Mouse (Mus musculus): ENCODE results near the gene Medag.

Medag gene

GRCm38 (mm10) chr5:149385228-149385961 lies 26.2 kb upstream of the Medag start:
- DNase-seq (ENCODE audit: low spot score), result no peak

- DNase-seq (ENCODE audit: low spot score), result no peak
Observed at GRCm38 (mm10) chr5:149386294-149386850, 25.2 kb upstream of the Medag start.

GRCm38 (mm10) chr5:149388947-149389346 lies 22.6 kb upstream of the Medag start:
- DNase-seq (ENCODE audit: low spot score), result no peak

GRCm38 (mm10) chr5:149389548-149390211 lies 21.9 kb upstream of the Medag start:
- DNase-seq (ENCODE audit: low spot score), result peak; percentile 49

- no peak for DNase-seq (ENCODE audit: low spot score)
Observed at GRCm38 (mm10) chr5:149391574-149392375, 19.8 kb upstream of the Medag start.

- DNase-seq (ENCODE audit: low spot score), result no peak
Observed at GRCm38 (mm10) chr5:149392420-149392988, 19.0 kb upstream of the Medag start.

- no peak for DNase-seq (ENCODE audit: low spot score)
Observed at GRCm38 (mm10) chr5:149401446-149401975, 10.0 kb upstream of the Medag start.

GRCm38 (mm10) chr5:149402029-149402428 lies 9.5 kb upstream of the Medag start:
- DNase-seq (ENCODE audit: low spot score), result no peak

GRCm38 (mm10) chr5:149403386-149403785 lies 8.2 kb upstream of the Medag start:
- peak; percentile 36 for DNase-seq (ENCODE audit: low spot score)

GRCm38 (mm10) chr5:149404710-149405109 lies 6.8 kb upstream of the Medag start:
- DNase-seq (ENCODE audit: low spot score), result no peak

- DNase-seq (ENCODE audit: low spot score), result no peak
Observed at GRCm38 (mm10) chr5:149406791-149407276, 4.7 kb upstream of the Medag start.

- DNase-seq (ENCODE audit: low spot score), result no peak
Observed at GRCm38 (mm10) chr5:149409502-149409901, 2.0 kb upstream of the Medag start.

- DNase-seq (ENCODE audit: low spot score), result no peak
Observed at GRCm38 (mm10) chr5:149412194-149412575, 636 bp downstream of the Medag start.

- no peak for DNase-seq (ENCODE audit: low spot score)
Observed at GRCm38 (mm10) chr5:149412671-149413070, 1.1 kb downstream of the Medag start.

- no peak for DNase-seq (ENCODE audit: low spot score)
Observed at GRCm38 (mm10) chr5:149414369-149415167, 3.0 kb downstream of the Medag start.

- DNase-seq (ENCODE audit: low spot score), result no peak
Observed at GRCm38 (mm10) chr5:149417381-149417780, 5.8 kb downstream of the Medag start.

- DNase-seq (ENCODE audit: low spot score), result no peak
Observed at GRCm38 (mm10) chr5:149426525-149426924, 15.0 kb downstream of the Medag start.

GRCm38 (mm10) chr5:149427277-149428060 lies 15.9 kb downstream of the Medag start:
- DNase-seq (ENCODE audit: low spot score), result no peak

- DNase-seq (ENCODE audit: low spot score), result no peak
Observed at GRCm38 (mm10) chr5:149428347-149428746, 16.8 kb downstream of the Medag start.

GRCm38 (mm10) chr5:149428810-149429255 lies 17.3 kb downstream of the Medag start:
- DNase-seq (ENCODE audit: low spot score), result peak; percentile 60

Measured in testis, postnatal 14 days (tissue).